Mouse (Mus musculus) right cerebral cortex, postnatal 36 days (tissue): ENCODE data around the gene Nt5dc3.

Experiments
- DNase-seq, 2 experiments: peaks; one replicate each; pipeline ENCODE4 v3.0.0; 2022; ENCODE audit warnings: low spot score in 2 of 2, mixed read lengths in 1 of 2

Nt5dc3 gene

GRCm38 (mm10) chr10:86779117-86779755 lies 431 bp downstream of the Nt5dc3 start:
- DNase-seq: no peak

- DNase-seq: no peak
Observed at GRCm38 (mm10) chr10:86779816-86780500, 1.2 kb downstream of the Nt5dc3 start.

GRCm38 (mm10) chr10:86781641-86782040 lies 2.8 kb downstream of the Nt5dc3 start:
- DNase-seq: no peak

GRCm38 (mm10) chr10:86782656-86783055 lies 3.9 kb downstream of the Nt5dc3 start:
- DNase-seq: no peak

- no peak for DNase-seq
Observed at GRCm38 (mm10) chr10:86783561-86783960, 4.8 kb downstream of the Nt5dc3 start.

- no peak for DNase-seq
Observed at GRCm38 (mm10) chr10:86784126-86784675, 5.4 kb downstream of the Nt5dc3 start.

GRCm38 (mm10) chr10:86785396-86785795 lies 6.6 kb downstream of the Nt5dc3 start:
- no peak for DNase-seq

GRCm38 (mm10) chr10:86786083-86786482 lies 7.3 kb downstream of the Nt5dc3 start:
- DNase-seq: no peak

GRCm38 (mm10) chr10:86788193-86788592 lies 9.4 kb downstream of the Nt5dc3 start:
- no peak for DNase-seq

GRCm38 (mm10) chr10:86789146-86789672 lies 10.4 kb downstream of the Nt5dc3 start:
- DNase-seq: no peak

- no peak for DNase-seq
Observed at GRCm38 (mm10) chr10:86791507-86792184, 12.8 kb downstream of the Nt5dc3 start.

- no peak for DNase-seq
Observed at GRCm38 (mm10) chr10:86793509-86793951, 14.7 kb downstream of the Nt5dc3 start.

- no peak for DNase-seq
Observed at GRCm38 (mm10) chr10:86794196-86794595, 15.4 kb downstream of the Nt5dc3 start.

- peak in 1 of 2 experiments; percentile 50 for DNase-seq
Observed at GRCm38 (mm10) chr10:86794794-86795535, 16.2 kb downstream of the Nt5dc3 start.

- DNase-seq: no peak
Observed at GRCm38 (mm10) chr10:86796073-86796741, 17.4 kb downstream of the Nt5dc3 start.

- DNase-seq: no peak
Observed at GRCm38 (mm10) chr10:86807362-86807761, 28.6 kb downstream of the Nt5dc3 start.

GRCm38 (mm10) chr10:86808013-86808758 lies 29.4 kb downstream of the Nt5dc3 start:
- DNase-seq: no peak

- DNase-seq: peak in 1 of 2 experiments; percentile 43
Observed at GRCm38 (mm10) chr10:86810000-86810399, 31.2 kb downstream of the Nt5dc3 start.

- no peak for DNase-seq
Observed at GRCm38 (mm10) chr10:86810612-86811011, 31.8 kb downstream of the Nt5dc3 start.
